Mouse (Mus musculus) embryonic facial prominence, embryonic 15.5 days (tissue): ENCODE data around the gene Ptchd4. TPM values are rescaled to one million over a fixed set of nuclear protein-coding genes. Genes with fewer than 3 reads are reported as not detected.
A peak's percentile ranks its signal among the peaks of the same experiment; 100 is the strongest.

Experiments used
- ATAC-seq: fragments of 200-750 bp; cut with Nextera tagmentation; 2 replicates; pipeline ENCODE4 v1.8.0; 2017; ENCODE audit warnings: low read depth, moderate TSS enrichment; ENCODE audit not compliant: insufficient number of reproducible peaks, low FRiP score, low TSS enrichment
- H3K27ac ChIP-seq: fragments of 300-500 bp; sonication (generic); replicated peaks from 2 replicates; pipeline ENCODE4 v1.5.1; 2015; ENCODE audit warnings: mild to moderate bottlenecking, inconsistent platforms
- H3K27me3 ChIP-seq: fragments of 300-500 bp; sonication (generic); 2 replicates; pipeline ENCODE4 v1.6.1; 2015; ENCODE audit warnings: inconsistent platforms
- H3K36me3 ChIP-seq: fragments of 300-500 bp; sonication (generic); 2 replicates; pipeline ENCODE4 v1.6.1; 2015; ENCODE audit warnings: mild to moderate bottlenecking, inconsistent platforms
- H3K4me1 ChIP-seq: fragments of 300-500 bp; sonication (generic); 2 replicates; pipeline ENCODE4 v1.6.1; 2015; ENCODE audit warnings: inconsistent platforms
- H3K4me2 ChIP-seq: fragments of 300-500 bp; sonication (generic); replicated peaks from 2 replicates; pipeline ENCODE4 v1.6.1; 2015; ENCODE audit warnings: mild to moderate bottlenecking, inconsistent platforms
- H3K4me3 ChIP-seq: fragments of 300-500 bp; sonication (generic); replicated peaks from 2 replicates; pipeline ENCODE4 v1.5.1; 2015; ENCODE audit warnings: mild to moderate bottlenecking, inconsistent platforms
- H3K9ac ChIP-seq: fragments of 300-500 bp; sonication (generic); 2 replicates; pipeline ENCODE4 v1.6.1; 2015; ENCODE audit warnings: inconsistent platforms
- H3K9me3 ChIP-seq: fragments of 300-500 bp; sonication (generic); replicated peaks from 2 replicates; pipeline ENCODE4 v1.6.1; 2016; ENCODE audit warnings: inconsistent platforms
- WGBS: fragments of 180-500 bp; shearing (Covaris S2); methylation state at CpG from one replicate; pipeline ENCODE4 v1.1.7; 2015; 5-methylcytosine and 5-hydroxymethylcytosine counted together
- polyA plus RNA-seq: library from polyadenylated mRNA; unstranded; fragments of >200 nt; fragmentation: Nextera tagmentation; extraction: Ambion mirVana; gene quantifications from 2 replicates; pipeline ENCODE4 v1.2.1, GENCODE M21; 2015

Gene Ptchd4
- polyA plus RNA-seq, result 0.84 and 1.3 TPM in 2 replicates

GRCm38 (mm10) chr17:42315669-42316611 is at the start of gene Ptchd4:
TSS of gene Ptchd4 (plus strand) at chr17:42315947.
- under 1% methylated on average over 54 of the region's 56 CpGs for WGBS
- peaks cover 14% of the 10 kb centered on the region for H3K4me1 ChIP-seq

DNA sequence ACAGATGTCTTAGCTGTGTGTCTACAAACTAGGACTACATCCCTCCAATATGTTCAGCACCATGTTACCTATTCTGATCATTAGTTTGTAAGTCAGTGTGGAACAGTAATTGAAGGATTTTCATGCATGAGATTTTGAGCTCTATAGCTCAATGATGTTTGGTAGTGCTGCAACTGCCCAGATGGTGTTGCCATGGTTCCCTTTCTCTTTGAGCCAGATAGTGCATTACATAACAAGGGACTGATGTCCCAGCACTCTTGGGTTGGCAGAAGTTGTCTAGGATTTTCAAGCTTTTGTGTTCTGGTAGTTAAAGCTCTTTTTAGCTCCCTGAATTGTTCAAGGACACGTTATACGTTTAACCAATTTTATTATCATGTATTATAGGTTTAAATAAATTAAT is 38.9 kb upstream of the Ptchd4 start:
- no peak overlapping the region for H3K27ac ChIP-seq
- no peaks in the 10 kb centered on the region for H3K27me3 ChIP-seq
- no peak overlapping the region for H3K4me2 ChIP-seq
- ATAC-seq, result no peak
- 93% methylated on average over 2 of the region's 2 CpGs for WGBS
- H3K4me3 ChIP-seq, result no peak overlapping the region
- H3K9me3 ChIP-seq, result no peaks in the 10 kb centered on the region
- no peak overlapping the region for H3K9ac ChIP-seq
- H3K4me1 ChIP-seq, result no peaks in the 10 kb centered on the region
- no peaks in the 10 kb centered on the region for H3K36me3 ChIP-seq

More at GRCm38 (mm10) chr17:42315669-42316611, at the start of gene Ptchd4:
- Histone ChIP-seq H3K27ac (no peak within 1 kb of the TSS), H3K36me3 (no peaks in the 10 kb centered on the region), H3K4me3 (peak within 1 kb of the TSS; percentile 57), H3K9me3 (no peaks in the 10 kb centered on the region), H3K27me3 (peaks cover 13% of the 10 kb centered on the region), H3K9ac (peak within 1 kb of the TSS; percentile 37), H3K4me2 (peak within 1 kb of the TSS; percentile 97)
- ATAC-seq, result peak; percentile 66

DNA sequence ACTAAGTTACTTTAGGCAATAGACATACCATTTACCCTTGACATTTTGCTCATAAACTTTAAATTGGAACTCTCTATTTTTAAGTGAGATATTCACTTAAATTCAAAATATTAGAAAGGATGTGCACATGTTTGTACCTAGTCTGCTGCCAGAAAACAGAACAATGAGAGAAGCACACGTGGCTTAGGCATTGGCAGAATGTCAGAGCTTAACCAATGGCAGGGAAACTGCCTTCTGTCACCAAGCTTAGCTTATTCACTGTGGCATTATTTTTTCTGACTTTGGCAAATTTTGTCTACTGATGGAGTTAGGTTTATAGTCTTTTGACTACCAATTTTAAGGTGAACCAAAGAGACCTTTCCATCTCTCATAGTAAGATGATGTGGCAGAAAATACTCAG is 31.4 kb upstream of the Ptchd4 start:
- H3K9me3 ChIP-seq, result no peaks in the 10 kb centered on the region
- H3K4me1 ChIP-seq, result no peaks in the 10 kb centered on the region
- no peak overlapping the region for H3K4me2 ChIP-seq
- no peak overlapping the region for H3K9ac ChIP-seq
- no peak overlapping the region for H3K27ac ChIP-seq
- no peaks in the 10 kb centered on the region for H3K36me3 ChIP-seq
- H3K27me3 ChIP-seq, result no peaks in the 10 kb centered on the region
- no peak for ATAC-seq
- no peak overlapping the region for H3K4me3 ChIP-seq
- 48% methylated on average over 1 of the region's 1 CpGs for WGBS

- no peak overlapping the region for H3K4me3 ChIP-seq
- no peak overlapping the region for H3K27ac ChIP-seq
- no peak for ATAC-seq
- no peaks in the 10 kb centered on the region for H3K27me3 ChIP-seq
- H3K9ac ChIP-seq, result no peak overlapping the region
- no peak overlapping the region for H3K4me2 ChIP-seq
- H3K4me1 ChIP-seq, result no peaks in the 10 kb centered on the region
- H3K36me3 ChIP-seq, result no peaks in the 10 kb centered on the region
- 72% methylated on average over 3 of the region's 3 CpGs for WGBS
- H3K9me3 ChIP-seq, result no peaks in the 10 kb centered on the region
Observed at GRCm38 (mm10) chr17:42286255-42286654, 29.5 kb upstream of the Ptchd4 start.

DNA sequence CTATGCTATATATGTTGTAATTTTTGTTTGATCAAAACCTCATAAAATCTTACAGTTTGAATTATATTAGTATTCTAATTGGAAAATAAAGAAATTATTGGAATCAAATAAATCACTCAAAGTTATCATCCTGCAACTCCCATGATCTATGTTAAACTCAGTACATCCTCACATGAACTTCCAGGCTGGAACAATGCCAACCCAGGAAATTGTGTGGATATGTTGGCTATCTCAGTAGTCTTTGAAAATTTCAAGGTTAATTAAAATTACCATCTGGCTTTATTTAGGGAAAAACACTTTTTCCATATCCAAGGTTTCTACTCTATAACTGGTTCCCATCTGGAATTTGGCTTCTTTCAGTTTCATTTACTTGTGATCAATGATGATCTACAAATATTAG is 25.4 kb upstream of the Ptchd4 start:
- Histone ChIP-seq H3K27ac (no peak overlapping the region), H3K27me3 (no peaks in the 10 kb centered on the region), H3K4me2 (no peak overlapping the region), H3K4me3 (no peak overlapping the region), H3K36me3 (no peaks in the 10 kb centered on the region), H3K9me3 (no peaks in the 10 kb centered on the region), H3K9ac (no peak overlapping the region), H3K4me1 (no peaks in the 10 kb centered on the region)
- no peak for ATAC-seq

DNA sequence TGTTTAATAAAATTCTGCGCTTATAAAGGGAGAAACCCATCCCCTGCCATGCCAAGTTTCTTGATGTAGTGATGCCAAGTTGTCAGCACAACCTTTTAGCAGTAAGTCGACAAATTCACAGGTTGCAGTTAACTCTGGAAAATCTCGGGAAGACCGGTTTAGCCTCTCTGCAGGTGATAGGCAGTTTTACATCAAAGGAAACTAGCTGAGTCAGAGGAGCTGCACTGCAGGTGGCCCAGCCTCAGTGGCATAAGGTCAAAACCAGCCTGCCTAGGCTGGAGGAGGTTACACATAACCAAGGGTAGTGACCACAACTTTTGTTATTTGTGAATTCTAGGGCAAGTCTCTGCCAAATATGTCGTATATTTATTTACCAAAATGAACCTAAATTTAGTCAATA is 24.0 kb upstream of the Ptchd4 start:
- no peak overlapping the region for H3K9ac ChIP-seq
- H3K4me2 ChIP-seq, result no peak overlapping the region
- H3K9me3 ChIP-seq, result no peaks in the 10 kb centered on the region
- H3K27me3 ChIP-seq, result no peaks in the 10 kb centered on the region
- no peaks in the 10 kb centered on the region for H3K4me1 ChIP-seq
- H3K36me3 ChIP-seq, result no peaks in the 10 kb centered on the region
- H3K27ac ChIP-seq, result no peak overlapping the region
- ATAC-seq, result no peak
- 49% methylated on average over 5 of the region's 5 CpGs for WGBS
- no peak overlapping the region for H3K4me3 ChIP-seq

GRCm38 (mm10) chr17:42297986-42298385 is 17.8 kb upstream of the Ptchd4 start:
- H3K36me3 ChIP-seq, result no peaks in the 10 kb centered on the region
- H3K4me2 ChIP-seq, result no peak overlapping the region
- no peak overlapping the region for H3K9ac ChIP-seq
- H3K9me3 ChIP-seq, result no peaks in the 10 kb centered on the region
- no peak for ATAC-seq
- no peaks in the 10 kb centered on the region for H3K4me1 ChIP-seq
- no peak overlapping the region for H3K4me3 ChIP-seq
- H3K27me3 ChIP-seq, result no peaks in the 10 kb centered on the region
- H3K27ac ChIP-seq, result no peak overlapping the region
- 46% methylated on average over 4 of the region's 4 CpGs for WGBS

DNA sequence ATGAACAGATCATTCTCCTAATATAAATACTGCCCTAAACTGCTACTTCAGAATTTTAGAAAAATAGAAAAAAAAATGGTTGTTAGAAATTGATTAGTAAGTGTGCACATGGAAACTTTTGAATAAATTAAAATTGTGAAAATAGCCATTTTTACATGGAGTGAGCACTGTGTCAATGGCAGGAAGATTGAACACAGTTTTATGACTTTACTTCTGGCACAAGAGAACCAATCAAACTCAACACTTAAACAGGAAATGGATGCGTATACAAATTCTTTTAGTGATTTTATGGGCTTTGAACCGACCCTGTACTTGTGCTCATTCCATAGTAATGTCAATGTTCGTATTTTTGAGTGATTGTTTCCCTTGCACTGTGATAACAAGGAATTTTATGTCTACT is 16.1 kb upstream of the Ptchd4 start:
- Histone ChIP-seq H3K4me2 (no peak overlapping the region), H3K9ac (no peak overlapping the region), H3K27me3 (no peaks in the 10 kb centered on the region), H3K36me3 (no peaks in the 10 kb centered on the region), H3K4me3 (no peak overlapping the region), H3K4me1 (no peaks in the 10 kb centered on the region), H3K9me3 (no peaks in the 10 kb centered on the region), H3K27ac (no peak overlapping the region)
- no peak for ATAC-seq
- 71% methylated on average over 3 of the region's 3 CpGs for WGBS

GRCm38 (mm10) chr17:42303062-42303577 is 12.6 kb upstream of the Ptchd4 start:
- no peak overlapping the region for H3K9ac ChIP-seq
- whole genome bisulfite sequencing, result 56% methylated on average over 4 of the region's 4 CpGs
- H3K27me3 ChIP-seq, result no peaks in the 10 kb centered on the region
- no peaks in the 10 kb centered on the region for H3K9me3 ChIP-seq
- ATAC-seq, result no peak
- H3K4me2 ChIP-seq, result no peak overlapping the region
- H3K27ac ChIP-seq, result no peak overlapping the region
- H3K36me3 ChIP-seq, result no peaks in the 10 kb centered on the region
- H3K4me1 ChIP-seq, result no peaks in the 10 kb centered on the region
- H3K4me3 ChIP-seq, result no peak overlapping the region

- Histone ChIP-seq H3K9me3 (no peaks in the 10 kb centered on the region), H3K4me1 (no peaks in the 10 kb centered on the region), H3K4me2 (no peak overlapping the region), H3K27ac (no peak overlapping the region), H3K4me3 (no peak overlapping the region), H3K36me3 (no peaks in the 10 kb centered on the region), H3K27me3 (no peaks in the 10 kb centered on the region), H3K9ac (no peak overlapping the region)
- no peak for ATAC-seq
- 56% methylated on average over 4 of the region's 4 CpGs for WGBS
Observed at GRCm38 (mm10) chr17:42304262-42304661, 11.5 kb upstream of the Ptchd4 start.

DNA sequence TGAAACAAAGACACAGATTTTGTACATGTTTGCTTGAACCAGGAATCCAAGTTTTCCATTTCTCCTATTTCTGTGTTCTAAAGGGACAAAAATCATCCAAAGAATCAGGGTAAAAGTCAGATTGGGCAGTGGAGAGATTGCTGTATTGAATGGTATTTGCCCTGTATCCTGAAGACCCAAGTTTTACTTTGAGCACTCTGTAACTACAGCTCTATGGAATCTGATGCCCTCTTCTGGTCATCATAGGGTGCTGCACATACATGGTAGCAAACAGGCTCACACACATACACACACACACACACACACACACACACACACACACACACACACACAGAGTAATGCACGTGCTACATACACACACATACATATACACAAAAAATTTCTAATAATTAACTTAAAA is 8.7 kb upstream of the Ptchd4 start:
- Histone ChIP-seq H3K4me2 (no peak overlapping the region), H3K4me1 (no peaks in the 10 kb centered on the region), H3K9me3 (no peaks in the 10 kb centered on the region), H3K9ac (no peak overlapping the region), H3K36me3 (no peaks in the 10 kb centered on the region), H3K27ac (no peak overlapping the region), H3K4me3 (no peak overlapping the region), H3K27me3 (no peaks in the 10 kb centered on the region)
- WGBS, result 89% methylated on average over 1 of the region's 1 CpGs
- ATAC-seq, result no peak

- H3K27me3 ChIP-seq, result no peaks in the 10 kb centered on the region
- H3K9ac ChIP-seq, result no peak overlapping the region
- no peak overlapping the region for H3K27ac ChIP-seq
- H3K9me3 ChIP-seq, result no peaks in the 10 kb centered on the region
- no peak overlapping the region for H3K4me2 ChIP-seq
- no peaks in the 10 kb centered on the region for H3K4me1 ChIP-seq
- ATAC-seq, result no peak
- H3K4me3 ChIP-seq, result no peak overlapping the region
- no peaks in the 10 kb centered on the region for H3K36me3 ChIP-seq
Observed at GRCm38 (mm10) chr17:42310136-42310535, 5.6 kb upstream of the Ptchd4 start.
